Mouse (Mus musculus) MEL (cell line): ENCODE results near the gene Gpc5. TPM values are rescaled to one million over a fixed set of nuclear protein-coding genes. Genes with fewer than 3 reads are reported as not detected.

Experiments used
- DNase-seq: peaks from one replicate; pipeline ENCODE4 v3.0.0; 2011; ENCODE audit warnings: low read depth, low spot score
- H3K27ac ChIP-seq: 2 replicates; pipeline ENCODE4 v1.5.1; 2012; ENCODE audit warnings: low read depth, mild to moderate bottlenecking, control low read depth, low read length, moderate library complexity; ENCODE audit not compliant: control insufficient read depth
- H3K27me3 ChIP-seq, 2 experiments: fragments of 150-350 bp in 1 of 2; sonication (generic) in 1 of 2; 2 replicates each; pipeline ENCODE4 v1.6.1; 2012; ENCODE audit warnings: low read length in 2 of 2, mild to moderate bottlenecking in 2 of 2, improper control_type of control experiment in 1 of 2, moderate library complexity in 1 of 2; ENCODE audit not compliant: insufficient read depth in 2 of 2, control insufficient read depth in 1 of 2
- H3K36me3 ChIP-seq, 2 experiments: 2 replicates each; pipeline ENCODE4 v1.6.1; 2012 to 2014; ENCODE audit warnings: low read length in 2 of 2, improper control_type of control experiment in 1 of 2, inconsistent platforms in 1 of 2, mild to moderate bottlenecking in 1 of 2; ENCODE audit not compliant: insufficient read depth in 2 of 2, control insufficient read depth in 1 of 2
- H3K4me1 ChIP-seq, 2 experiments: fragments of 150-350 bp in 1 of 2; sonication (generic) in 1 of 2; 2 replicates each; pipeline ENCODE4 v1.6.1; 2012; ENCODE audit warnings: low read length in 2 of 2, improper control_type of control experiment in 1 of 2, mild to moderate bottlenecking in 1 of 2; ENCODE audit not compliant: insufficient read depth in 2 of 2, control insufficient read depth in 1 of 2
- H3K4me3 ChIP-seq, 2 experiments: fragments of 150-350 bp in 1 of 2; sonication (generic) in 1 of 2; 2 replicates each; pipeline ENCODE4 v1.5.1; 2012; ENCODE audit warnings: low read depth in 2 of 2, low read length in 2 of 2, mild to moderate bottlenecking in 2 of 2, moderate library complexity in 2 of 2, control low read depth in 1 of 2, improper control_type of control experiment in 1 of 2; ENCODE audit not compliant: control insufficient read depth in 1 of 2, insufficient read depth in 1 of 2
- H3K79me2 ChIP-seq: 2 replicates; pipeline ENCODE4 v1.6.1; 2012; ENCODE audit warnings: mild to moderate bottlenecking, low read length, moderate library complexity; ENCODE audit not compliant: control insufficient read depth, poor library complexity, insufficient read depth
- H3K9ac ChIP-seq: 2 replicates; pipeline ENCODE4 v1.6.1; 2012; ENCODE audit warnings: low read depth, mild to moderate bottlenecking, control low read depth, low read length, moderate library complexity; ENCODE audit not compliant: control insufficient read depth, poor library complexity, severe bottlenecking
- H3K9me3 ChIP-seq: fragments of 150-350 bp; sonication (generic); replicated peaks from 2 replicates; pipeline ENCODE4 v1.6.1; 2012; ENCODE audit warnings: mild to moderate bottlenecking, low read length, improper control_type of control experiment, moderate library complexity; ENCODE audit not compliant: insufficient read depth
- BHLHE40 ChIP-seq: IDR thresholded peaks from 2 replicates; pipeline ENCODE4 v1.6.1; 2012; ENCODE audit warnings: low read depth, mild to moderate bottlenecking, inconsistent platforms, low read length, improper control_type of control experiment, borderline replicate concordance
- CHD2 ChIP-seq: IDR thresholded peaks from 2 replicates; pipeline ENCODE4 v1.6.1; 2011; ENCODE audit warnings: low read length, improper control_type of control experiment
- CTCF ChIP-seq, 3 experiments: IDR thresholded peaks in 2 of 3; conservative IDR thresholded peaks in 1 of 3; 2 replicates each; pipeline ENCODE4 v1.5.1; 2011 to 2012; ENCODE audit warnings: low read length in 3 of 3, low read depth in 2 of 3, mild to moderate bottlenecking in 2 of 3, improper control_type of control experiment in 1 of 3, inconsistent platforms in 1 of 3, mixed read lengths in 1 of 3, moderate library complexity in 1 of 3; ENCODE audit not compliant: control insufficient read depth in 1 of 3, insufficient read depth in 1 of 3, poor library complexity in 1 of 3, severe bottlenecking in 1 of 3
- ETS1 ChIP-seq: IDR thresholded peaks from 2 replicates; pipeline ENCODE4 v1.6.1; 2012; ENCODE audit warnings: low read depth, mild to moderate bottlenecking, inconsistent platforms, low read length, improper control_type of control experiment, moderate library complexity
- JUND ChIP-seq: IDR thresholded peaks from 2 replicates; pipeline ENCODE4 v1.6.1; 2011; ENCODE audit warnings: low read depth, mild to moderate bottlenecking, improper control_type of control experiment, low read length
- MAFK ChIP-seq: IDR thresholded peaks from 2 replicates; pipeline ENCODE4 v1.6.1; 2011; ENCODE audit warnings: low read depth, mild to moderate bottlenecking, low read length, improper control_type of control experiment, borderline replicate concordance
- MAX ChIP-seq: IDR thresholded peaks from 2 replicates; pipeline ENCODE4 v1.6.1; 2011; ENCODE audit warnings: low read length, improper control_type of control experiment
- MEF2A ChIP-seq: IDR thresholded peaks from 2 replicates; pipeline ENCODE4 v1.6.1; 2014; ENCODE audit warnings: low read depth, mild to moderate bottlenecking, inconsistent platforms, low read length, improper control_type of control experiment; ENCODE audit not compliant: poor library complexity, insufficient replicate concordance, severe bottlenecking; ENCODE audit errors: extremely low read depth
- MXI1 ChIP-seq: IDR thresholded peaks from 2 replicates; pipeline ENCODE4 v1.6.1; 2011; ENCODE audit warnings: mild to moderate bottlenecking, low read depth, low read length, improper control_type of control experiment
- MYB ChIP-seq: IDR thresholded peaks from 2 replicates; pipeline ENCODE4 v1.6.1; 2011; ENCODE audit warnings: mild to moderate bottlenecking, low read depth, low read length, improper control_type of control experiment
- MYC ChIP-seq: IDR thresholded peaks from 2 replicates; pipeline ENCODE4 v1.6.1; 2011; ENCODE audit warnings: low read depth, mild to moderate bottlenecking, low read length, improper control_type of control experiment, moderate library complexity
- NELFE ChIP-seq: IDR thresholded peaks from 2 replicates; pipeline ENCODE4 v1.6.1; 2011; ENCODE audit warnings: low read depth, low read length, improper control_type of control experiment
- POLR2A ChIP-seq, 2 experiments: IDR thresholded peaks; 2 replicates each; pipeline ENCODE4 v1.6.1; 2011 to 2012; ENCODE audit warnings: low read length in 2 of 2, mild to moderate bottlenecking in 2 of 2, control low read depth in 1 of 2, improper control_type of control experiment in 1 of 2, low read depth in 1 of 2, moderate library complexity in 1 of 2; ENCODE audit not compliant: control insufficient read depth in 1 of 2, insufficient read depth in 1 of 2, poor library complexity in 1 of 2
- POLR2AphosphoS2 ChIP-seq: IDR thresholded peaks from 2 replicates; pipeline ENCODE4 v1.6.1; 2011; ENCODE audit warnings: low read length, improper control_type of control experiment
- RCOR1 ChIP-seq: IDR thresholded peaks from 2 replicates; pipeline ENCODE4 v1.6.1; 2012; ENCODE audit warnings: low read depth, mild to moderate bottlenecking, inconsistent platforms, low read length, improper control_type of control experiment
- SIN3A ChIP-seq: IDR thresholded peaks from 2 replicates; pipeline ENCODE4 v1.6.1; 2012; ENCODE audit warnings: low read length, improper control_type of control experiment, inconsistent platforms
- TBP ChIP-seq: IDR thresholded peaks from 2 replicates; pipeline ENCODE4 v1.8.0; 2011; ENCODE audit warnings: low read depth, low read length, improper control_type of control experiment
- TCF12 ChIP-seq: IDR thresholded peaks from 2 replicates; pipeline ENCODE4 v1.6.1; 2014; ENCODE audit warnings: low read depth, mild to moderate bottlenecking, inconsistent platforms, low read length, improper control_type of control experiment, moderate library complexity
- USF2 ChIP-seq, 2 experiments: IDR thresholded peaks; 2 replicates each; pipeline ENCODE4 v1.6.1; 2011 to 2012; ENCODE audit warnings: improper control_type of control experiment in 2 of 2, low read length in 2 of 2, borderline replicate concordance in 1 of 2, inconsistent platforms in 1 of 2, low read depth in 1 of 2, mild to moderate bottlenecking in 1 of 2; ENCODE audit not compliant: insufficient read depth in 1 of 2
- ZC3H11A ChIP-seq: IDR thresholded peaks from 2 replicates; pipeline ENCODE4 v1.6.1; 2012; ENCODE audit warnings: low read depth, mild to moderate bottlenecking, inconsistent platforms, low read length, improper control_type of control experiment
- ZKSCAN1 ChIP-seq: IDR thresholded peaks from 2 replicates; pipeline ENCODE4 v1.6.1; 2012; ENCODE audit warnings: low read depth, mild to moderate bottlenecking, inconsistent platforms, low read length, improper control_type of control experiment, moderate library complexity
- polyA plus RNA-seq, 2 experiments: library from polyadenylated mRNA; stranded (reverse) in 1 of 2; unstranded in 1 of 2; fragments of >175 nt in 1 of 2; fragments of >200 nt in 1 of 2; gene quantifications; 2 replicates each; pipeline versions ENCODE4 v1.2.1 to v1.2.4; 2012; ENCODE audit warnings: low replicate concordance in 2 of 2, low read depth in 1 of 2; ENCODE audit not compliant: insufficient read length in 2 of 2, insufficient read depth in 1 of 2, missing spikeins in 1 of 2
- total RNA-seq: library from RNA; depleted of rRNA; stranded (reverse); fragments of 300-350 nt; gene quantifications from 2 replicates; pipeline ENCODE4 v1.2.3, GENCODE M21; 2012

Gene Gpc5
- total and polyA plus RNA-seq, 3 experiments = not detected

DNA sequence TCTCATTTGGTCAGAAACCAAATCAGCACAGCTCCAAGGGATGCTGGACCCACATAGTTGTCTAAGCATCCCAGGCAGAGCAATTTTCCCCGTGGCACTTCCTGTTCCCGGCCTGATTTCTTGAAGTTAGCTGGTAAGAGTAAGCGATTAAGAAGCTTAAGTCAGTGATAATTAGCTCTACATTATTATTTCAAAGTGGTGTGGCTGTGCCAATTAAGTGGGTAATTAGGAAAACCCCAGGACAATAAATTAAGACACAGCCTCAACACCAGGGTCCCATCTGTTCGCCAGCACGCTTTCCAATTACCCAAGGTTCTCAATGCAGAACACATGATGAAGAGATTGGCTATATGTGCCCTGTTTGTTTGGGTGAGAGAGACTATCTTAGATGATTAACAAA, 314.6 kb downstream of the Gpc5 start:
- Histone ChIP-seq H3K4me3 (no peak overlapping the region), H3K9me3 (no peaks in the 10 kb centered on the region), H3K4me1 (no peaks in the 10 kb centered on the region), H3K79me2 (no peaks in the 10 kb centered on the region), H3K9ac (no peak overlapping the region), H3K27ac (no peak overlapping the region), H3K27me3 (no peaks in the 10 kb centered on the region), H3K36me3 (peaks cover 0 to 2% of the 10 kb centered on the region in 2 experiments; a peak in 2 of 4 replicates)
- TF ChIP-seq CTCF (IDR thresholded peaks at IDR 0.05 in 2 of 3, conservative IDR thresholded peaks at IDR 0.05 in 1 of 3; ENCODE audit: control insufficient read depth in 1 of 3, insufficient read depth in 1 of 3, low read depth in 2 of 3, low read length in 3 of 3, poor library complexity in 1 of 3, severe bottlenecking in 1 of 3) = no peak
- TF ChIP-seq MYB = no peak
- no peak for TF ChIP-seq RCOR1
- no peak for TF ChIP-seq POLR2A (IDR thresholded peaks at IDR 0.05; ENCODE audit: control insufficient read depth in 1 of 2, insufficient read depth in 1 of 2, low read depth in 1 of 2, low read length in 2 of 2, poor library complexity in 1 of 2)
- no peak for TF ChIP-seq MAFK
- TF ChIP-seq ZKSCAN1 = no peak
- no peak for TF ChIP-seq POLR2AphosphoS2
- TF ChIP-seq ZC3H11A = no peak
- no peak for DNase-seq

DNA sequence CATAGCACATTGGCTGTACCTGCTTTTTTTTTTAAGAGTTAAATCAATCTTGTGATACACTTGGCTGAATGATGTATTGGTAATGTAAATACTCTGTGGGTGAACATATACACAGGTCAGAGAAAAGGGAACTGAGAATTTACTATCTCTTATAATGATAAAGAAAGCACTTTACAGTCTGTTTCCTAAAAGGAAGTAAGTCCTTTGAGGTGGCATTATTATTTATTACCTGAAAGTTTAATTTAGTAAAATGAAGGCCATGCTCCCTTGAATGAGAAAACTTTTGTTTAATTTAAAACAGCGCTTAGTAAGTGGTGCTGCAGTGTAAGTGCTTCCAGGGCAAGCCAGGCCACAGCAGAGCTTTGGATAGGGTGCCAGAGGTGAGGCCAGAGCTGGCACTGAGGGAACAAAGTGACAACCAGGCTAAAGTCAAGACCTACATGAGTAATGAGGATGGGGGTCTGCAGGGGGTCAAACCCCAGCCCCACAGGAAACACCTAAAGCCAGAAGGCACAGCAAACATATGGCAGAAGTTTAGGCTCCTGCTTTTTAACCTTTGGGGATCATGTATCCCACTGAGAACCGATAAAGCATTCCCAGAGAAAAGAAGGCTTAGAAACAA, 315.4 kb downstream of the Gpc5 start:
- no peak overlapping the region for H3K4me3 ChIP-seq
- H3K36me3 ChIP-seq = peaks cover 0 to 2% of the 10 kb centered on the region in 2 experiments; a peak in 2 of 4 replicates
- no peak overlapping the region for H3K27ac ChIP-seq
- no peaks in the 10 kb centered on the region for H3K79me2 ChIP-seq
- no peak for DNase-seq
- H3K9me3 ChIP-seq = no peaks in the 10 kb centered on the region
- TF ChIP-seq TCF12 (no peak), MAX (no peak), ETS1 (no peak), MXI1 (no peak), BHLHE40 (no peak), ZC3H11A (no peak), POLR2A (IDR thresholded peaks at IDR 0.05; ENCODE audit: control insufficient read depth in 1 of 2, insufficient read depth in 1 of 2, low read depth in 1 of 2, low read length in 2 of 2, poor library complexity in 1 of 2) (no peak), SIN3A (no peak), MEF2A (no peak), USF2 (IDR thresholded peaks at IDR 0.05; ENCODE audit: borderline replicate concordance in 1 of 2, insufficient read depth in 1 of 2, low read depth in 1 of 2, low read length in 2 of 2) (no peak), JUND (no peak), NELFE (no peak), TBP (no peak), POLR2AphosphoS2 (no peak), MAFK (no peak), MYC (no peak), ZKSCAN1 (no peak), CTCF (IDR thresholded peaks at IDR 0.05 in 2 of 3, conservative IDR thresholded peaks at IDR 0.05 in 1 of 3; ENCODE audit: control insufficient read depth in 1 of 3, insufficient read depth in 1 of 3, low read depth in 2 of 3, low read length in 3 of 3, poor library complexity in 1 of 3, severe bottlenecking in 1 of 3) (no peak), CHD2 (no peak)
- no peaks in the 10 kb centered on the region for H3K4me1 ChIP-seq
- H3K9ac ChIP-seq = no peak overlapping the region
- no peaks in the 10 kb centered on the region for H3K27me3 ChIP-seq
